Mouse (Mus musculus) limb, embryonic 12.5 days (tissue): ENCODE results near the gene Ddx54. TPM values are rescaled to one million over a fixed set of nuclear protein-coding genes. Genes with fewer than 3 reads are reported as not detected.

Experiments
- ATAC-seq: fragments of 200-750 bp; cut with Nextera tagmentation; 2 replicates; pipeline ENCODE4 v1.8.0; 2017; ENCODE audit warnings: low read depth, moderate TSS enrichment; ENCODE audit not compliant: insufficient number of reproducible peaks, insufficient read depth, low FRiP score, low TSS enrichment
- H3K27ac ChIP-seq: fragments of 300-500 bp; sonication (generic); 2 replicates; pipeline ENCODE4 v1.5.1; 2016; ENCODE audit warnings: mild to moderate bottlenecking, moderate library complexity
- H3K27me3 ChIP-seq: fragments of 300-500 bp; sonication (generic); 2 replicates; pipeline ENCODE4 v1.6.1; 2016; ENCODE audit warnings: mild to moderate bottlenecking, moderate library complexity
- H3K36me3 ChIP-seq: fragments of 300-500 bp; sonication (generic); 2 replicates; pipeline ENCODE4 v1.6.1; 2016; ENCODE audit warnings: mild to moderate bottlenecking, moderate library complexity
- H3K4me1 ChIP-seq: fragments of 300-500 bp; sonication (generic); replicated peaks from 2 replicates; pipeline ENCODE4 v1.6.1; 2016
- H3K4me2 ChIP-seq: fragments of 300-500 bp; sonication (generic); 2 replicates; pipeline ENCODE4 v1.6.1; 2016; ENCODE audit warnings: mild to moderate bottlenecking, moderate library complexity
- H3K4me3 ChIP-seq: fragments of 300-500 bp; sonication (generic); replicated peaks from 2 replicates; pipeline ENCODE4 v1.5.1; 2016; ENCODE audit warnings: mild to moderate bottlenecking
- H3K9ac ChIP-seq: fragments of 300-500 bp; sonication (generic); replicated peaks from 2 replicates; pipeline ENCODE4 v1.6.1; 2016; ENCODE audit warnings: mild to moderate bottlenecking, moderate library complexity
- H3K9me3 ChIP-seq: fragments of 300-500 bp; sonication (generic); 2 replicates; pipeline ENCODE4 v1.6.1; 2016; ENCODE audit warnings: mild to moderate bottlenecking, moderate library complexity
- WGBS: fragments of 180-500 bp; shearing (Covaris S2); methylation state at CpG from one replicate; pipeline ENCODE4 v1.1.7; 2016; 5-methylcytosine and 5-hydroxymethylcytosine counted together
- polyA plus RNA-seq: library from polyadenylated mRNA; unstranded; fragments of >200 nt; fragmentation: Nextera tagmentation; extraction: Ambion mirVana; gene quantifications from 2 replicates; pipeline ENCODE4 v1.2.1, GENCODE M21; 2016

The Ddx54 gene
- polyA plus RNA-seq, 1 experiment from 2014 or later = 50.3 TPM

GRCm38 (mm10) chr5:120627515-120628300 is 15.2 kb downstream of the Ddx54 start:
- H3K36me3 ChIP-seq = peaks cover 56% of the 10 kb centered on the region
- ATAC-seq = no peak
- no peaks in the 10 kb centered on the region for H3K4me1 ChIP-seq
- H3K4me2 ChIP-seq = no peak overlapping the region
- H3K27ac ChIP-seq = no peak overlapping the region
- H3K9me3 ChIP-seq = peaks cover 7% of the 10 kb centered on the region
- no peak overlapping the region for H3K4me3 ChIP-seq
- WGBS = 90% methylated on average over 15 of the region's 15 CpGs
- peaks cover 34% of the 10 kb centered on the region for H3K27me3 ChIP-seq
- no peak overlapping the region for H3K9ac ChIP-seq

- no peak overlapping the region for H3K4me2 ChIP-seq
- H3K9me3 ChIP-seq = peaks cover 7% of the 10 kb centered on the region
- ATAC-seq = no peak
- WGBS = 73% methylated on average over 7 of the region's 7 CpGs
- H3K4me3 ChIP-seq = no peak overlapping the region
- H3K36me3 ChIP-seq = peaks cover 47% of the 10 kb centered on the region
- no peaks in the 10 kb centered on the region for H3K4me1 ChIP-seq
- H3K27me3 ChIP-seq = peaks cover 39% of the 10 kb centered on the region
- H3K9ac ChIP-seq = no peak overlapping the region
- no peak overlapping the region for H3K27ac ChIP-seq
These were observed 16.1 kb downstream of the Ddx54 start for GRCm38 (mm10) chr5:120628624-120629023.

- H3K9me3 ChIP-seq = peaks cover 7% of the 10 kb centered on the region
- H3K9ac ChIP-seq = 0 out of 2 replicates have a peak overlapping the region, but pooled peaks have one; percentile 12
- H3K27me3 ChIP-seq = peaks cover 50% of the 10 kb centered on the region
- no peak for ATAC-seq
- WGBS = 8% methylated on average over 29 of the region's 29 CpGs
- 0 out of 2 replicates have a peak overlapping the region, but pooled peaks have one; percentile 23 for H3K27ac ChIP-seq
- H3K36me3 ChIP-seq = peaks cover 22% of the 10 kb centered on the region
- H3K4me2 ChIP-seq = peak overlapping the region; percentile 51
- no peaks in the 10 kb centered on the region for H3K4me1 ChIP-seq
- peak overlapping the region; percentile 22; the same call in 1 of the 2 replicates for H3K4me3 ChIP-seq
These were observed 18.6 kb downstream of the Ddx54 start for GRCm38 (mm10) chr5:120631128-120631527.

GRCm38 (mm10) chr5:120631892-120632291 is 19.4 kb downstream of the Ddx54 start:
- H3K9ac ChIP-seq = no peak overlapping the region
- no peak overlapping the region for H3K4me3 ChIP-seq
- H3K9me3 ChIP-seq = peaks cover 7% of the 10 kb centered on the region
- H3K36me3 ChIP-seq = peaks cover 15% of the 10 kb centered on the region
- H3K4me1 ChIP-seq = no peaks in the 10 kb centered on the region
- no peak overlapping the region for H3K4me2 ChIP-seq
- WGBS = 90% methylated on average over 5 of the region's 5 CpGs
- no peak overlapping the region for H3K27ac ChIP-seq
- no peak for ATAC-seq
- H3K27me3 ChIP-seq = peaks cover 50% of the 10 kb centered on the region

- H3K4me1 ChIP-seq = no peaks in the 10 kb centered on the region
- H3K4me3 ChIP-seq = no peak within 1 kb of the TSS
- ATAC-seq = no peak
- no peaks in the 10 kb centered on the region for H3K36me3 ChIP-seq
- peaks cover 50% of the 10 kb centered on the region for H3K27me3 ChIP-seq
- peaks cover 7% of the 10 kb centered on the region for H3K9me3 ChIP-seq
- H3K27ac ChIP-seq = no peak within 1 kb of the TSS
- no peak within 1 kb of the TSS for H3K4me2 ChIP-seq
- no peak within 1 kb of the TSS for H3K9ac ChIP-seq
- 68% methylated on average over 9 of the region's 9 CpGs for WGBS
These were observed 21.6 kb downstream of the Ddx54 start, which contains the start of gene Cfap73 for GRCm38 (mm10) chr5:120634131-120634530. Cfap73 (minus strand) TSS chr5:120634235.

GRCm38 (mm10) chr5:120634860-120635259 is 22.3 kb downstream of the Ddx54 start:
- H3K9ac ChIP-seq = no peak overlapping the region
- no peak overlapping the region for H3K4me2 ChIP-seq
- peaks cover 44% of the 10 kb centered on the region for H3K27me3 ChIP-seq
- H3K4me3 ChIP-seq = no peak overlapping the region
- WGBS = 41% methylated on average over 5 of the region's 5 CpGs
- no peak overlapping the region for H3K27ac ChIP-seq
- no peak for ATAC-seq
- H3K9me3 ChIP-seq = peaks cover 7% of the 10 kb centered on the region
- no peaks in the 10 kb centered on the region for H3K36me3 ChIP-seq
- no peaks in the 10 kb centered on the region for H3K4me1 ChIP-seq

- H3K4me1 ChIP-seq = no peaks in the 10 kb centered on the region
- H3K27ac ChIP-seq = no peak overlapping the region
- no peak for ATAC-seq
- H3K9ac ChIP-seq = no peak overlapping the region
- 80% methylated on average over 5 of the region's 5 CpGs for WGBS
- H3K4me3 ChIP-seq = no peak overlapping the region
- H3K4me2 ChIP-seq = no peak overlapping the region
- H3K9me3 ChIP-seq = peaks cover 7% of the 10 kb centered on the region
- no peaks in the 10 kb centered on the region for H3K36me3 ChIP-seq
- peaks cover 36% of the 10 kb centered on the region for H3K27me3 ChIP-seq
These were observed 23.1 kb downstream of the Ddx54 start for GRCm38 (mm10) chr5:120635633-120636032.

- no peaks in the 10 kb centered on the region for H3K9me3 ChIP-seq
- no peak for ATAC-seq
- no peak overlapping the region for H3K4me2 ChIP-seq
- no peaks in the 10 kb centered on the region for H3K4me1 ChIP-seq
- 86% methylated on average over 7 of the region's 7 CpGs for WGBS
- no peak overlapping the region for H3K4me3 ChIP-seq
- no peak overlapping the region for H3K9ac ChIP-seq
- peaks cover 8% of the 10 kb centered on the region; the same call in 1 of the 2 replicates for H3K27me3 ChIP-seq
- H3K36me3 ChIP-seq = no peaks in the 10 kb centered on the region
- no peak overlapping the region for H3K27ac ChIP-seq
These were observed 27.6 kb downstream of the Ddx54 start for GRCm38 (mm10) chr5:120640094-120640493.

GRCm38 (mm10) chr5:120643365-120644085 is 31.0 kb downstream of the Ddx54 start:
- H3K4me2 ChIP-seq = no peak overlapping the region
- no peak overlapping the region for H3K27ac ChIP-seq
- no peaks in the 10 kb centered on the region for H3K9me3 ChIP-seq
- H3K4me1 ChIP-seq = peaks cover under 1% of the 10 kb centered on the region
- H3K9ac ChIP-seq = no peak overlapping the region
- no peak for ATAC-seq
- no peaks in the 10 kb centered on the region for H3K36me3 ChIP-seq
- 83% methylated on average over 14 of the region's 14 CpGs for WGBS
- peaks cover 36% of the 10 kb centered on the region for H3K27me3 ChIP-seq
- H3K4me3 ChIP-seq = no peak overlapping the region

- no peak overlapping the region for H3K4me2 ChIP-seq
- H3K4me3 ChIP-seq = no peak overlapping the region
- no peak for ATAC-seq
- 69% methylated on average over 3 of the region's 3 CpGs for WGBS
- H3K27ac ChIP-seq = no peak overlapping the region
- H3K4me1 ChIP-seq = peaks cover 8% of the 10 kb centered on the region
- no peaks in the 10 kb centered on the region for H3K36me3 ChIP-seq
- no peaks in the 10 kb centered on the region for H3K9me3 ChIP-seq
- no peak overlapping the region for H3K9ac ChIP-seq
- H3K27me3 ChIP-seq = peaks cover 43% of the 10 kb centered on the region
These were observed 31.7 kb downstream of the Ddx54 start for GRCm38 (mm10) chr5:120644227-120644626.

- Histone ChIP-seq H3K36me3 (no peaks in the 10 kb centered on the region), H3K27me3 (peaks cover 59% of the 10 kb centered on the region), H3K4me2 (no peak overlapping the region), H3K4me1 (peaks cover 10% of the 10 kb centered on the region), H3K4me3 (no peak overlapping the region), H3K9me3 (no peaks in the 10 kb centered on the region), H3K9ac (no peak overlapping the region), H3K27ac (no peak overlapping the region)
- ATAC-seq = no peak
- WGBS = 66% methylated on average over 6 of the region's 6 CpGs
These were observed 33.3 kb downstream of the Ddx54 start for GRCm38 (mm10) chr5:120645851-120646250.
